Mouse (Mus musculus): ENCODE results near the gene Blnk. TPM values are rescaled to one million over a fixed set of nuclear protein-coding genes. Genes with fewer than 3 reads are reported as not detected.

Blnk gene
- polyA plus RNA-seq, 1 experiment from 2014 or later = 22.6 TPM

- Histone ChIP-seq H3K4me1 (ENCODE audit: control insufficient read depth, insufficient read depth, low read length) (0 out of 2 replicates have a peak, but pooled peaks cover 6% of the 10 kb centered on the region), H3K36me3 (ENCODE audit: control insufficient read depth, insufficient read depth, low read length) (no peaks in the 10 kb centered on the region), H3K4me2 (ENCODE audit: low read depth, low read length) (no peak overlapping the region), H3K27me3 (replicated peaks; ENCODE audit: control insufficient read depth, insufficient read depth, low read length) (no peaks in the 10 kb centered on the region), H3K4me3 (ENCODE audit: low read length) (no peak overlapping the region), H3K27ac (ENCODE audit: low read length) (no peak overlapping the region), H3K9me3 (ENCODE audit: control insufficient read depth, low read length) (no peaks in the 10 kb centered on the region), H3K9ac (ENCODE audit: low read depth, low read length) (no peak overlapping the region)
- WGBS = 73% methylated on average over 5 of the region's 5 CpGs
- ATAC-seq = no peak
Observed at GRCm38 (mm10) chr19:40980671-40981070, 13.7 kb downstream of the Blnk start.

- Histone ChIP-seq H3K9ac (ENCODE audit: low read depth, low read length) (no peak overlapping the region), H3K4me1 (ENCODE audit: control insufficient read depth, insufficient read depth, low read length) (0 out of 2 replicates have a peak, but pooled peaks cover 6% of the 10 kb centered on the region), H3K4me2 (ENCODE audit: low read depth, low read length) (no peak overlapping the region), H3K9me3 (ENCODE audit: control insufficient read depth, low read length) (no peaks in the 10 kb centered on the region), H3K4me3 (ENCODE audit: low read length) (no peak overlapping the region), H3K27ac (ENCODE audit: low read length) (no peak overlapping the region), H3K27me3 (replicated peaks; ENCODE audit: control insufficient read depth, insufficient read depth, low read length) (no peaks in the 10 kb centered on the region), H3K36me3 (ENCODE audit: control insufficient read depth, insufficient read depth, low read length) (no peaks in the 10 kb centered on the region)
- ATAC-seq = no peak
- WGBS = 63% methylated on average over 5 of the region's 5 CpGs
Observed at GRCm38 (mm10) chr19:40978026-40978425, 16.3 kb downstream of the Blnk start.

GRCm38 (mm10) chr19:40976946-40977917, 17.1 kb downstream of the Blnk start:
- ATAC-seq = peak; percentile 86
- H3K27ac ChIP-seq (ENCODE audit: low read length) = peak overlapping the region; percentile 10; the same call in 1 of the 2 replicates
- no peaks in the 10 kb centered on the region for H3K27me3 ChIP-seq (replicated peaks; ENCODE audit: control insufficient read depth, insufficient read depth, low read length)
- peak overlapping the region; percentile 11; the same call in 1 of the 2 replicates for H3K4me2 ChIP-seq (ENCODE audit: low read depth, low read length)
- H3K4me3 ChIP-seq (ENCODE audit: low read length) = no peak overlapping the region
- H3K36me3 ChIP-seq (ENCODE audit: control insufficient read depth, insufficient read depth, low read length) = no peaks in the 10 kb centered on the region
- H3K9me3 ChIP-seq (ENCODE audit: control insufficient read depth, low read length) = no peaks in the 10 kb centered on the region
- no peak overlapping the region for H3K9ac ChIP-seq (ENCODE audit: low read depth, low read length)
- WGBS = 69% methylated on average over 11 of the region's 11 CpGs
- 0 out of 2 replicates have a peak, but pooled peaks cover 6% of the 10 kb centered on the region for H3K4me1 ChIP-seq (ENCODE audit: control insufficient read depth, insufficient read depth, low read length)

GRCm38 (mm10) chr19:40971273-40971914, 22.9 kb downstream of the Blnk start:
- Histone ChIP-seq H3K9me3 (ENCODE audit: control insufficient read depth, low read length) (no peaks in the 10 kb centered on the region), H3K36me3 (ENCODE audit: control insufficient read depth, insufficient read depth, low read length) (no peaks in the 10 kb centered on the region), H3K9ac (ENCODE audit: low read depth, low read length) (no peak overlapping the region), H3K27me3 (replicated peaks; ENCODE audit: control insufficient read depth, insufficient read depth, low read length) (no peaks in the 10 kb centered on the region), H3K27ac (ENCODE audit: low read length) (no peak overlapping the region), H3K4me3 (ENCODE audit: low read length) (no peak overlapping the region), H3K4me2 (ENCODE audit: low read depth, low read length) (no peak overlapping the region), H3K4me1 (ENCODE audit: control insufficient read depth, insufficient read depth, low read length) (no peaks in the 10 kb centered on the region)
- no peak for ATAC-seq
- WGBS = 78% methylated on average over 5 of the region's 5 CpGs

GRCm38 (mm10) chr19:40970775-40971174, 23.6 kb downstream of the Blnk start:
- Histone ChIP-seq H3K36me3 (ENCODE audit: control insufficient read depth, insufficient read depth, low read length) (no peaks in the 10 kb centered on the region), H3K9me3 (ENCODE audit: control insufficient read depth, low read length) (no peaks in the 10 kb centered on the region), H3K27ac (ENCODE audit: low read length) (no peak overlapping the region), H3K27me3 (replicated peaks; ENCODE audit: control insufficient read depth, insufficient read depth, low read length) (no peaks in the 10 kb centered on the region), H3K4me3 (ENCODE audit: low read length) (no peak overlapping the region), H3K9ac (ENCODE audit: low read depth, low read length) (no peak overlapping the region), H3K4me2 (ENCODE audit: low read depth, low read length) (no peak overlapping the region), H3K4me1 (ENCODE audit: control insufficient read depth, insufficient read depth, low read length) (no peaks in the 10 kb centered on the region)
- ATAC-seq = no peak
- WGBS = 72% methylated on average over 7 of the region's 7 CpGs

GRCm38 (mm10) chr19:40970301-40970700, 24.0 kb downstream of the Blnk start:
- Histone ChIP-seq H3K27ac (ENCODE audit: low read length) (no peak overlapping the region), H3K4me3 (ENCODE audit: low read length) (no peak overlapping the region), H3K4me2 (ENCODE audit: low read depth, low read length) (no peak overlapping the region), H3K4me1 (ENCODE audit: control insufficient read depth, insufficient read depth, low read length) (no peaks in the 10 kb centered on the region), H3K9me3 (ENCODE audit: control insufficient read depth, low read length) (no peaks in the 10 kb centered on the region), H3K27me3 (replicated peaks; ENCODE audit: control insufficient read depth, insufficient read depth, low read length) (no peaks in the 10 kb centered on the region), H3K9ac (ENCODE audit: low read depth, low read length) (no peak overlapping the region), H3K36me3 (ENCODE audit: control insufficient read depth, insufficient read depth, low read length) (no peaks in the 10 kb centered on the region)
- WGBS = 76% methylated on average over 4 of the region's 4 CpGs
- no peak for ATAC-seq

GRCm38 (mm10) chr19:40964936-40965850, 29.1 kb downstream of the Blnk start:
- no peaks in the 10 kb centered on the region for H3K36me3 ChIP-seq (ENCODE audit: control insufficient read depth, insufficient read depth, low read length)
- ATAC-seq = peak; percentile 26
- 0 out of 2 replicates have a peak overlapping the region, but pooled peaks have one; percentile 33 for H3K27ac ChIP-seq (ENCODE audit: low read length)
- H3K4me1 ChIP-seq (ENCODE audit: control insufficient read depth, insufficient read depth, low read length) = peaks cover 13% of the 10 kb centered on the region
- H3K9ac ChIP-seq (ENCODE audit: low read depth, low read length) = no peak overlapping the region
- H3K4me2 ChIP-seq (ENCODE audit: low read depth, low read length) = no peak overlapping the region
- H3K9me3 ChIP-seq (ENCODE audit: control insufficient read depth, low read length) = no peaks in the 10 kb centered on the region
- H3K4me3 ChIP-seq (ENCODE audit: low read length) = no peak overlapping the region
- H3K27me3 ChIP-seq (replicated peaks; ENCODE audit: control insufficient read depth, insufficient read depth, low read length) = no peaks in the 10 kb centered on the region
- WGBS = 72% methylated on average over 6 of the region's 6 CpGs

- Histone ChIP-seq H3K9ac (ENCODE audit: low read depth, low read length) (no peak overlapping the region), H3K27ac (ENCODE audit: low read length) (peak overlapping the region; percentile 59)
- peak; percentile 61 for ATAC-seq
Observed at GRCm38 (mm10) chr19:40964367-40964891, 29.9 kb downstream of the Blnk start.

More at GRCm38 (mm10) chr19:40964367-40964891, 29.9 kb downstream of the Blnk start:
- Histone ChIP-seq H3K4me1 (ENCODE audit: control insufficient read depth, insufficient read depth, low read length) (peaks cover 13% of the 10 kb centered on the region), H3K4me2 (ENCODE audit: low read depth, low read length) (no peak overlapping the region), H3K4me3 (ENCODE audit: low read length) (no peak overlapping the region), H3K27me3 (replicated peaks; ENCODE audit: control insufficient read depth, insufficient read depth, low read length) (no peaks in the 10 kb centered on the region), H3K36me3 (ENCODE audit: control insufficient read depth, insufficient read depth, low read length) (no peaks in the 10 kb centered on the region), H3K9me3 (ENCODE audit: control insufficient read depth, low read length) (no peaks in the 10 kb centered on the region)
- 51% methylated on average over 3 of the region's 3 CpGs for WGBS

All from intestine, embryonic 16.5 days (tissue).